Mouse (Mus musculus): ENCODE results near the gene Frs3.
"Not testable (repeated sequence)": the region's sequence is repeated elsewhere in the genome, so short reads cannot be mapped to it uniquely, and the experiment has no call there.

Frs3 gene

GRCm38 (mm10) chr17:47688608-47689575, at the start of gene Frs3:
Gene Frs3 (plus strand): TSS chr17:47689030.
- DNase-seq: peak; percentile 59

GRCm38 (mm10) chr17:47642992-47643391, 45.8 kb upstream of the Frs3 start:
- no peak for DNase-seq

GRCm38 (mm10) chr17:47646683-47647082, 42.1 kb upstream of the Frs3 start:
- DNase-seq: peak; percentile 79

GRCm38 (mm10) chr17:47648966-47649365, 39.9 kb upstream of the Frs3 start:
- no peak for DNase-seq

GRCm38 (mm10) chr17:47651953-47652352, 36.9 kb upstream of the Frs3 start:
- DNase-seq: no peak

- not testable (repeated sequence) for DNase-seq
Observed at GRCm38 (mm10) chr17:47654346-47654745, 34.5 kb upstream of the Frs3 start.

- DNase-seq: no peak
Observed at GRCm38 (mm10) chr17:47655697-47656096, 33.1 kb upstream of the Frs3 start.

- no peak for DNase-seq
Observed at GRCm38 (mm10) chr17:47657901-47658300, 30.9 kb upstream of the Frs3 start.

- no peak for DNase-seq
Observed at GRCm38 (mm10) chr17:47658741-47659243, 30.0 kb upstream of the Frs3 start.

GRCm38 (mm10) chr17:47663009-47663713, 25.7 kb upstream of the Frs3 start:
- no peak for DNase-seq

GRCm38 (mm10) chr17:47664474-47664873, 24.4 kb upstream of the Frs3 start:
- no peak for DNase-seq

GRCm38 (mm10) chr17:47669166-47669565, 19.7 kb upstream of the Frs3 start:
- DNase-seq: no peak

- DNase-seq: no peak
Observed at GRCm38 (mm10) chr17:47671988-47672310, 16.9 kb upstream of the Frs3 start.

- peak; percentile 73 for DNase-seq
Observed at GRCm38 (mm10) chr17:47672311-47673111, 16.3 kb upstream of the Frs3 start.

GRCm38 (mm10) chr17:47676581-47676980, 12.2 kb upstream of the Frs3 start:
- peak; percentile 86 for DNase-seq

GRCm38 (mm10) chr17:47678238-47678637, 10.6 kb upstream of the Frs3 start:
- no peak for DNase-seq

- no peak for DNase-seq
Observed at GRCm38 (mm10) chr17:47678702-47679101, 10.1 kb upstream of the Frs3 start.

GRCm38 (mm10) chr17:47682836-47683235, 6.0 kb upstream of the Frs3 start:
- no peak for DNase-seq

GRCm38 (mm10) chr17:47687409-47688343, 1.2 kb upstream of the Frs3 start:
- DNase-seq: peak; percentile 96

- DNase-seq: no peak
Observed at GRCm38 (mm10) chr17:47688344-47688607, 554 bp upstream of the Frs3 start, which contains the start of gene Tomm6. Gene Tomm6 (minus strand): TSS chr17:47688386.

- no peak for DNase-seq
Observed at GRCm38 (mm10) chr17:47689894-47690293, 1.1 kb downstream of the Frs3 start.

GRCm38 (mm10) chr17:47691650-47692049, 2.8 kb downstream of the Frs3 start:
- DNase-seq: no peak
